Mouse (Mus musculus): ENCODE measurements at regions not wholly inside any gene's neighbourhood (a gene's known extent, or its start where the extent isn't known, plus 50 kb on each side); places are given as distances from the start of the nearest gene placed in this dataset.

DNA sequence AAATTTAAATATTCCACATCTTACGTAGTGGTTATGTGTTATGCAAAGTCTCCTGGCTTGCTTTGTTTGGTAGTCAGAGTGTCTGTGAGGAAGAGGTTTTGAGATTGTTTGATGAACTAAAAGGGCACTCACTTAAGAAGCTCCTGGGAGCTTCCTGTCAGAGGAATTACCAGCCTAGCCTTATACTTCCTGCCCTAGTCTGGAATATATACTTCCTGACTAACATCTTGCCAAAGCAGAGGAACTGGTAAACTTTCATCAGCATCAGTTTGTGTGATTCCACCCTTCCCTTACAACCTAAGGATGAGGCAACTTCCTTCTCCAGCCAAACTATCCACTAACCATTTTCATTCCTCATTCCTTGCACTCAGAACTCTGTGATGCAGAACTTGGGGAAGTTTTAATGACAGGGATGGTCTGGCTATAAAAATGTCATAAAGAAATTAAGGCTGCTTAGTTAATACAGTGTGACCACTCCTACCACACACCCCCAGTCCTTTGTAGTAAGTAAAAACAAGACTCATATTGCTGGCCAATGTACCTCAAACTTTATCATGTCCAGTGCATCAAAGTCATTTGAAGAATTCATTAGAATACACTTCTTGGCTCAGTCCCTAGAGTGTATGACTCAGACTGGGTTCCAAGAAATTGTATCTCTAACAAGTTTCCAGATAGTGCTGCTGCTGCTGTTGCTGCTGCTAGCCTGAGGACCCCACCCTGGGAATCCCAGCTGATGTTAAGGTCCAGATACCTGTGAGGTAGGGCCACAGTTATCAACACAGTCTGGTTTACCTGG, 133.4 kb upstream of the Ccdc122 start:
- Histone ChIP-seq H3K27ac (ENCODE audit: insufficient read depth, low read depth, low read length) (no peak overlapping the region), H3K4me3 (ENCODE audit: insufficient read depth, low read length) (no peak overlapping the region), H3K4me1 (ENCODE audit: control insufficient read depth, insufficient read depth, low read length) (peaks cover 8% of the 10 kb centered on the region)
- TF ChIP-seq POLR2A (IDR thresholded peaks at IDR 0.05; ENCODE audit: borderline replicate concordance, low read depth, low read length) (no peak), CTCF (IDR thresholded peaks at IDR 0.05; ENCODE audit: low read depth, low read length) (no peak)

- TF ChIP-seq POLR2A (IDR thresholded peaks at IDR 0.05; ENCODE audit: borderline replicate concordance, low read depth, low read length) (no peak), CTCF (IDR thresholded peaks at IDR 0.05; ENCODE audit: low read depth, low read length) (no peak)
- H3K4me3 ChIP-seq (ENCODE audit: insufficient read depth, low read length), result no peak overlapping the region
- no peak overlapping the region for H3K27ac ChIP-seq (ENCODE audit: insufficient read depth, low read depth, low read length)
- H3K4me1 ChIP-seq (ENCODE audit: control insufficient read depth, insufficient read depth, low read length), result peaks cover 4% of the 10 kb centered on the region
Measured at GRCm38 (mm10) chr14:76901490-76901889, 135.1 kb upstream of the Ccdc122 start.

DNA sequence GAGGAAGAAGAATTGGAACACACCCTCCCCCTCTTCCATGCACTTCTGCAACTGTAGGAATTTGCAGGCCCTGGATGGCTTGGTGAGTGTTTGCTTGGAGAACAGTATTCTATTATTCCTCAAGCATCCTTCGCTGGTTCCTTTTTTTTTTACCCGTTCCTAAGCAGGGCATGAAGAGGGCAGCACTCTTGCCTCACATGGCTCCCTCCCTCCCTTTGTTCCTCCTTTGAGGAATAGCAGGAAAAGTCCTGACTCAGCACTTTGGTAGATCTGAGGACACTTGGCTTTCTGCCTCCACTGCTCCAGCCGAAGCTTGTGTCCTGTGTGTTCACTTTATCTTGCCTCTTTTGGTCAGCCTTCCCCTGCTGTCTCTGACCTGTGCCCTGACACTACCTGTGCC, 137.2 kb upstream of the Ccdc122 start:
- no peak overlapping the region for H3K27ac ChIP-seq (ENCODE audit: insufficient read depth, low read depth, low read length)
- no peak overlapping the region for H3K4me3 ChIP-seq (ENCODE audit: insufficient read depth, low read length)
- no peak for TF ChIP-seq POLR2A (IDR thresholded peaks at IDR 0.05; ENCODE audit: borderline replicate concordance, low read depth, low read length)
- TF ChIP-seq CTCF (IDR thresholded peaks at IDR 0.05; ENCODE audit: low read depth, low read length), result no peak
- peaks cover 7% of the 10 kb centered on the region for H3K4me1 ChIP-seq (ENCODE audit: control insufficient read depth, insufficient read depth, low read length)

DNA sequence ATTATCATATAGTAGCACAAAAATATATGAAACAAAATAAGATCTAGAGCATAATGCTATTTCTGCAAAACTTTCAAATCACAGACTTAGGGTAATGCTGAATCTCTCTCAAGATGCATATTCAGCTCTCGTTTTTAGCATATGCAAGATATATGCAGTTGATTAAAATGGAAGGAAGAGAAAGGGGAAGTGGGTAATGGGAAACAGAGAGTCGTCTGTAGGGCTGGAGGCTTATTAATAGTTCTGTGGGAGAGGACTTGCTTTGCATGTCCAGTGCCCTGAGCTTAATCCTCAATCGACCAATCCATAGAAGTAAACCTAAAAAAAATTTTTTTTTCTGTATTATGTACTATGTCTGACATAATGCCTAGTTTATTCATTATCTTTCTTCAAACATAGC, 148.9 kb upstream of the Ccdc122 start:
- Histone ChIP-seq H3K4me3 (ENCODE audit: insufficient read depth, low read length) (no peak overlapping the region), H3K27ac (ENCODE audit: insufficient read depth, low read depth, low read length) (no peak overlapping the region), H3K4me1 (ENCODE audit: control insufficient read depth, insufficient read depth, low read length) (peaks cover 3% of the 10 kb centered on the region; the same call in 1 of the 2 replicates)
- TF ChIP-seq CTCF (IDR thresholded peaks at IDR 0.05; ENCODE audit: low read depth, low read length), result no peak
- no peak for TF ChIP-seq POLR2A (IDR thresholded peaks at IDR 0.05; ENCODE audit: borderline replicate concordance, low read depth, low read length)

- no peak for TF ChIP-seq CTCF (IDR thresholded peaks at IDR 0.05; ENCODE audit: low read depth, low read length)
- TF ChIP-seq POLR2A (IDR thresholded peaks at IDR 0.05; ENCODE audit: borderline replicate concordance, low read depth, low read length), result no peak
- no peak overlapping the region for H3K4me3 ChIP-seq (ENCODE audit: insufficient read depth, low read length)
- H3K4me1 ChIP-seq (ENCODE audit: control insufficient read depth, insufficient read depth, low read length), result peaks cover 3% of the 10 kb centered on the region; the same call in 1 of the 2 replicates
- no peak overlapping the region for H3K27ac ChIP-seq (ENCODE audit: insufficient read depth, low read depth, low read length)
Measured at GRCm38 (mm10) chr14:76887201-76887600, 149.4 kb upstream of the Ccdc122 start.

GRCm38 (mm10) chr14:76883231-76883651, 153.3 kb upstream of the Ccdc122 start:
- TF ChIP-seq POLR2A (IDR thresholded peaks at IDR 0.05; ENCODE audit: borderline replicate concordance, low read depth, low read length) (no peak), CTCF (IDR thresholded peaks at IDR 0.05; ENCODE audit: low read depth, low read length) (no peak)
- H3K4me3 ChIP-seq (ENCODE audit: insufficient read depth, low read length), result no peak overlapping the region
- peaks cover 3% of the 10 kb centered on the region; the same call in 1 of the 2 replicates for H3K4me1 ChIP-seq (ENCODE audit: control insufficient read depth, insufficient read depth, low read length)
- H3K27ac ChIP-seq (ENCODE audit: insufficient read depth, low read depth, low read length), result no peak overlapping the region

GRCm38 (mm10) chr14:76882711-76883171, 153.8 kb upstream of the Ccdc122 start:
- H3K4me1 ChIP-seq (ENCODE audit: control insufficient read depth, insufficient read depth, low read length), result no peaks in the 10 kb centered on the region

GRCm38 (mm10) chr14:76880851-76881250, 155.7 kb upstream of the Ccdc122 start:
- TF ChIP-seq CTCF (IDR thresholded peaks at IDR 0.05; ENCODE audit: low read depth, low read length), result no peak
- TF ChIP-seq POLR2A (IDR thresholded peaks at IDR 0.05; ENCODE audit: borderline replicate concordance, low read depth, low read length), result no peak
- H3K4me3 ChIP-seq (ENCODE audit: insufficient read depth, low read length), result no peak overlapping the region
- no peaks in the 10 kb centered on the region for H3K4me1 ChIP-seq (ENCODE audit: control insufficient read depth, insufficient read depth, low read length)
- no peak overlapping the region for H3K27ac ChIP-seq (ENCODE audit: insufficient read depth, low read depth, low read length)

More at GRCm38 (mm10) chr14:76882711-76883171, 153.8 kb upstream of the Ccdc122 start:
- H3K27ac ChIP-seq (ENCODE audit: insufficient read depth, low read depth, low read length), result no peak overlapping the region
- H3K4me3 ChIP-seq (ENCODE audit: insufficient read depth, low read length), result no peak overlapping the region
- TF ChIP-seq CTCF (IDR thresholded peaks at IDR 0.05; ENCODE audit: low read depth, low read length) (no peak), POLR2A (IDR thresholded peaks at IDR 0.05; ENCODE audit: borderline replicate concordance, low read depth, low read length) (no peak)

DNA sequence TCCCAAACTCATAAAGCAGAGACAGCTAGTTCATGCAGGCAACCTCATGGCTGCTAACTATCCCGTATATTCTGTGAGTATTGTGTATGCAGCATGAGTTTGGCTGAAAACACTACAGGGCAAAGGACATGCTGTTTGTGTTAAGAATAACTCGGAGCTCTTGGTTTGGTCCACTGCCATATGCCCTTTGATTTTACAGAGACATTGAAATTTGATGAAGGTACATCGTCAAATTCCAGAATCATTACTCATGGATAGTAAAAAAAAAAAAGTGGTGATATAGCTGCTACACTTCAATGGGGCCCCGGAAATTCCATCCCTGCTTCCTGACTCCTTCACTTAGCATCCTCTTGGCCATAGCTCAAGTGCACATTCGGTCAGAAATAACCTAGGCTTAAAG, 159.3 kb upstream of the Ccdc122 start:
- TF ChIP-seq CTCF (IDR thresholded peaks at IDR 0.05; ENCODE audit: low read depth, low read length), result no peak
- no peak overlapping the region for H3K4me3 ChIP-seq (ENCODE audit: insufficient read depth, low read length)
- no peak overlapping the region for H3K27ac ChIP-seq (ENCODE audit: insufficient read depth, low read depth, low read length)
- H3K4me1 ChIP-seq (ENCODE audit: control insufficient read depth, insufficient read depth, low read length), result 0 out of 2 replicates have a peak, but pooled peaks cover 2% of the 10 kb centered on the region

- no peak overlapping the region for H3K27ac ChIP-seq (ENCODE audit: insufficient read depth, low read depth, low read length)
- TF ChIP-seq CTCF (IDR thresholded peaks at IDR 0.05; ENCODE audit: low read depth, low read length), result no peak
- no peak for TF ChIP-seq POLR2A (IDR thresholded peaks at IDR 0.05; ENCODE audit: borderline replicate concordance, low read depth, low read length)
- H3K4me3 ChIP-seq (ENCODE audit: insufficient read depth, low read length), result no peak overlapping the region
- 0 out of 2 replicates have a peak, but pooled peaks cover 2% of the 10 kb centered on the region for H3K4me1 ChIP-seq (ENCODE audit: control insufficient read depth, insufficient read depth, low read length)
Measured at GRCm38 (mm10) chr14:76876015-76876414, 160.6 kb upstream of the Ccdc122 start.

Measured in bone marrow macrophage, adult 2 months (primary cell).